Mouse (Mus musculus): ENCODE measurements around the gene Zfp992.
"Not testable (repeated sequence)": the region's sequence is repeated elsewhere in the genome, so short reads cannot be mapped to it uniquely, and the experiment has no call there.

Zfp992 gene

DNA sequence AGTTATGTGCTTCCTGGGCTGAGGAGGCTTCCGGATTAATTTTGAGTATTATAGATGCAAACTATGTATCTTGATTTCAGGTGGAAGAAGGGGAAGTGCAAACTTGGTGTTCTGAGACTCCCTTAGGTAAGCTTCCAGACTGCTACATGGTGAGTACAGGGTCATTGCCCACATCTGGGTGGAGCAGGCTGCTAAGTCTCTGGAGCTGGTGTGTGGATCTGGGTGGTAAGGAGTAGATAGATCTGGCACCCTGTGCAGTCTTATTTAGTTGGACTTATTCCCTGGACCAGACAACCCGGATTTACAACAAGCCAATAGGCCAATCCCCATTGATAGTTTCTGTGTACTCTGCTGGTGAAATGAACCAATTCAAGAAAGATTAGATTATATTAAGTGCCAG is at the start of gene Zfp992:
TSS of gene Zfp992 (plus strand) at position 74 of the 400 bp plus-strand sequence.
- in situ Hi-C loops (cut with MboI; ENCODE audit: low pct_unique_long_range_greater_than_20kb in 1 of 2, low sequenced_read_pairs in 2 of 2, unreplicated experiment in 1 of 2): not testable (repeated sequence)

DNA sequence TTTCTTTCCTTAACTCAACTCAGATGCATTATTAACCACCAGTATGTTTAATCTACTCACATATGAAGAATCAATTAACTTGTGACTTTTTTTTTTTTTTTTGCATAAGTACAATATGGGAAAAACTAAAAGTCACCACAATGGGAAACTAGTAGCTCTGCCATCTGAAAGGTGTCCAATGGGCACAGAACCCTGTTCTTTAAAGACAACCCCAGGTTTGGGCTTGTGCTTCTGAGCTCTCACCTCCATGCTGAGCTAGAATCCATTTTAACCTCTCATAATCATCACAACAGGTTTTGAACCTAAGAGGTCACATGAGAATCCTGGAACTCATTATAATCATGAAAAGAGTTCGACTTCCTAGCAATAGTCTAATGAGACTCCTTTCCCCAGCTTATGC is 19.4 kb upstream of the Zfp992 start:
- in situ Hi-C loops (cut with MboI; ENCODE audit: low pct_unique_long_range_greater_than_20kb in 1 of 2, low sequenced_read_pairs in 2 of 2, unreplicated experiment in 1 of 2): not testable (repeated sequence)

DNA sequence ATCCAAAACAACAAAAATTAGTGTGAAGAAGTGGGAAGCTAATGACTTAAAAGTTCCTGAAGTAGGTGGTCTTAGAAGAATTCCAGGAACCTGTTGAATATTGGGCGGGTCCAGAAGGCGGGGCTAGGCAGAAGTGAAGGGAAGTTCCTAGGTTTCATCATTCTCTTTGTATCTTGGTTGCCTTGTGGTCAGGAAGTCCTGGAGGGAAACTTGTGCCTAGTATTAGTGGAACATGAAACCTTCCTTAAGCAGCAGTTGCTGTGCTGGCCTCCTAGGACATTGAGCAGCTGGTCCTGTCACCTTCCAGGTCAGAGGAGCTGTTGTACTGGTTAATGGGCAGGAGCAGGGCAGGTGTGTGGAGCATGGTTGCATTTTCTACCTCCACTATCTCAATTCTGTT is 17.9 kb upstream of the Zfp992 start:
- in situ Hi-C loops (cut with MboI; ENCODE audit: low pct_unique_long_range_greater_than_20kb in 1 of 2, low sequenced_read_pairs in 2 of 2, unreplicated experiment in 1 of 2): not testable (repeated sequence)

DNA sequence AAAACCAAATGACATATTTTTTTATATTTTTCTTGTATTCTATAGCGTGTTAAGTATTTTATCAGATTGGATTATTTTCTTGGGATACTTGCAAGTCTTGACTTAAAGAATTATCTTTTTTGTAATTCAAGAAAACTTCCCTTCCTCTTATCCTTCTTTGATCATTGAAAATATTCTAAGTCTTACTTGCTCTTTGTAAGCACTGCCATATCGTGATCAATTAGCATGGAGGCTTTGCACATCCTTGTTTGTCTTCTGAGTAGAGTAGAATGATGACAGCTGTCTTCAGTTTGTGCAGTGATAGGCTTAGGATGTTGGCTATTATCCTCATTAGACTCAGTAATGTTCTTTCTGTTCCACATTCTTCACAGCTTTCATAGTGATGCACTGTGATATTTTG is 13.3 kb upstream of the Zfp992 start:
- in situ Hi-C loops (cut with MboI; ENCODE audit: low pct_unique_long_range_greater_than_20kb in 1 of 2, low sequenced_read_pairs in 2 of 2, unreplicated experiment in 1 of 2): not testable (repeated sequence)

DNA sequence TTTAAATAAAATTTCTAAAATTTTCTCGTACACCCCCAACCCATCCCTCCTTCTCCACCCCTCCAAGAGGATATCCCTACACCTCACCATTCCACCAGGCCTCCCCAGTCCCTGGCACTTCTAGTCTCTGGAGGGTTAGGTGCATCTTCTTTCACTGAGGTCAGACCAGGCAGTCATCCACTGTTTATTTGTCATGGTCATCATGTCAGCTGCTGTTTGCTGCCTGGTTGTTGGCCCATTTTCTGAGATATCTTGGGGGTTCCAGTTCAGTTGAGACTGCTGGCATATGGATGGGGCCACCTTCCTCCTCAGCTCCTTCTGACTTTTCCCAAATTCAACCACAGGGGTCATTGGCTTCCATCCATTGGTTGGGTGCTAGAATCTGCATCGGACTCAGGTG is 11.6 kb upstream of the Zfp992 start:
- in situ Hi-C loops (cut with MboI; ENCODE audit: low pct_unique_long_range_greater_than_20kb in 1 of 2, low sequenced_read_pairs in 2 of 2, unreplicated experiment in 1 of 2): not testable (repeated sequence)

GRCm38 (mm10) chr4:146444345-146444744 is 4.5 kb upstream of the Zfp992 start:
- in situ Hi-C loops (cut with MboI; ENCODE audit: low pct_unique_long_range_greater_than_20kb in 1 of 2, low sequenced_read_pairs in 2 of 2, unreplicated experiment in 1 of 2): not testable (repeated sequence)

- in situ Hi-C loops (cut with MboI; ENCODE audit: low pct_unique_long_range_greater_than_20kb in 1 of 2, low sequenced_read_pairs in 2 of 2, unreplicated experiment in 1 of 2): not testable (repeated sequence)
These were observed 3.7 kb upstream of the Zfp992 start for GRCm38 (mm10) chr4:146445121-146445520.

- in situ Hi-C loops (cut with MboI; ENCODE audit: low pct_unique_long_range_greater_than_20kb in 1 of 2, low sequenced_read_pairs in 2 of 2, unreplicated experiment in 1 of 2): not testable (repeated sequence)
These were observed 2.7 kb upstream of the Zfp992 start for GRCm38 (mm10) chr4:146446135-146446534.

- in situ Hi-C loops (cut with MboI; ENCODE audit: low pct_unique_long_range_greater_than_20kb in 1 of 2, low sequenced_read_pairs in 2 of 2, unreplicated experiment in 1 of 2): not testable (repeated sequence)
These were observed 1.8 kb upstream of the Zfp992 start for GRCm38 (mm10) chr4:146447016-146447415.

GRCm38 (mm10) chr4:146449711-146450110 is 888 bp downstream of the Zfp992 start:
- in situ Hi-C loops (cut with MboI; ENCODE audit: low pct_unique_long_range_greater_than_20kb in 1 of 2, low sequenced_read_pairs in 2 of 2, unreplicated experiment in 1 of 2): not testable (repeated sequence)

GRCm38 (mm10) chr4:146452576-146452975 is 3.8 kb downstream of the Zfp992 start:
- in situ Hi-C loops (cut with MboI; ENCODE audit: low pct_unique_long_range_greater_than_20kb in 1 of 2, low sequenced_read_pairs in 2 of 2, unreplicated experiment in 1 of 2): not testable (repeated sequence)

- in situ Hi-C loops (cut with MboI; ENCODE audit: low pct_unique_long_range_greater_than_20kb in 1 of 2, low sequenced_read_pairs in 2 of 2, unreplicated experiment in 1 of 2): not testable (repeated sequence)
These were observed 5.3 kb downstream of the Zfp992 start for GRCm38 (mm10) chr4:146454170-146454569.

GRCm38 (mm10) chr4:146454896-146455295 is 6.1 kb downstream of the Zfp992 start:
- in situ Hi-C loops (cut with MboI; ENCODE audit: low pct_unique_long_range_greater_than_20kb in 1 of 2, low sequenced_read_pairs in 2 of 2, unreplicated experiment in 1 of 2): no loop called here

DNA sequence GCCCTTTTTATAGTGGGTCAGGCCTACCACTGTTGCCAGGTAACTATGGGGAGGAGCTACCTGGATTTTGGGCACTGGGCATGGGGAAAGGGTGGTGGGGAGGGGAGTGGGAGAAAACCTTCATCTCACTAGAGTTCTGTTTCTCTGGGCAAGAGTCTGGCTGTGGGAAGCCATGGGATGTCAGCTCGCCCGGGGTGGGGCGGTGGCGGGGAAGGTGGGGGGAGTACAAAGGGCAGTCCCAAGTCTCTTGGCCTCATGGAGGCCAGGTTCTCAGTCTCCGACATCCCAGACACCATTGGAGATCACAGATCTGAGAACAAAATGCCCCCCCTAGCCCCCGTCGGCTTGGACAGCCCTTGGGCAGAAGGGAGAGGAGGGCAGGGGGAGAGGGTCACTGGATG is 6.5 kb downstream of the Zfp992 start:
- in situ Hi-C loops (cut with MboI; ENCODE audit: low pct_unique_long_range_greater_than_20kb in 1 of 2, low sequenced_read_pairs in 2 of 2, unreplicated experiment in 1 of 2): no loop called here

GRCm38 (mm10) chr4:146456061-146456726 is 7.4 kb downstream of the Zfp992 start:
- in situ Hi-C loops (cut with MboI; ENCODE audit: low pct_unique_long_range_greater_than_20kb in 1 of 2, low sequenced_read_pairs in 2 of 2, unreplicated experiment in 1 of 2): no loop called here

GRCm38 (mm10) chr4:146457126-146457525 is 8.3 kb downstream of the Zfp992 start:
- in situ Hi-C loops (cut with MboI; ENCODE audit: low pct_unique_long_range_greater_than_20kb in 1 of 2, low sequenced_read_pairs in 2 of 2, unreplicated experiment in 1 of 2): no loop called here

DNA sequence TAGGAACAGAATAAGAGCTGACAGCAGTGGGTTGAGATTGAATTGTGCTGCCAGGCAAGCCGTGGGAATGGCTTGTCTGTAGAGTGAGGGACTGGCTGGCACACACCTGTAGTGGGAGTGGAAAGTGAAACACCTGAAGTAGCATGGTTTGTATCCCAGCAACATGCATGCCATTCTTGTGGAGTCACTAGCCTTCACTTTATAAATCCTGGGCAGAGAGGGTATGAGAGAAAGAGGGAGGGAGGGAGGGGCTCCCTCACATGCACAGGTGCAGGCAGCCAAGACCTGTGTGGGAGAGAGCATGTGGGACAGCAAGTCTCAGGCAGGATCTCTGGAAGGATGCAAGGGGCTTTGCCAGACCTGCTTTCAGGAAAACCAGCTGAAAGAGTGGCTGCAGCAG is 8.9 kb downstream of the Zfp992 start:
- in situ Hi-C loops (cut with MboI; ENCODE audit: low pct_unique_long_range_greater_than_20kb in 1 of 2, low sequenced_read_pairs in 2 of 2, unreplicated experiment in 1 of 2): no loop called here

- in situ Hi-C loops (cut with MboI; ENCODE audit: low pct_unique_long_range_greater_than_20kb in 1 of 2, low sequenced_read_pairs in 2 of 2, unreplicated experiment in 1 of 2): not testable (repeated sequence)
These were observed 11.0 kb downstream of the Zfp992 start for GRCm38 (mm10) chr4:146459822-146460221.

GRCm38 (mm10) chr4:146460685-146461084 is 11.9 kb downstream of the Zfp992 start:
- in situ Hi-C loops (cut with MboI; ENCODE audit: low pct_unique_long_range_greater_than_20kb in 1 of 2, low sequenced_read_pairs in 2 of 2, unreplicated experiment in 1 of 2): not testable (repeated sequence)

DNA sequence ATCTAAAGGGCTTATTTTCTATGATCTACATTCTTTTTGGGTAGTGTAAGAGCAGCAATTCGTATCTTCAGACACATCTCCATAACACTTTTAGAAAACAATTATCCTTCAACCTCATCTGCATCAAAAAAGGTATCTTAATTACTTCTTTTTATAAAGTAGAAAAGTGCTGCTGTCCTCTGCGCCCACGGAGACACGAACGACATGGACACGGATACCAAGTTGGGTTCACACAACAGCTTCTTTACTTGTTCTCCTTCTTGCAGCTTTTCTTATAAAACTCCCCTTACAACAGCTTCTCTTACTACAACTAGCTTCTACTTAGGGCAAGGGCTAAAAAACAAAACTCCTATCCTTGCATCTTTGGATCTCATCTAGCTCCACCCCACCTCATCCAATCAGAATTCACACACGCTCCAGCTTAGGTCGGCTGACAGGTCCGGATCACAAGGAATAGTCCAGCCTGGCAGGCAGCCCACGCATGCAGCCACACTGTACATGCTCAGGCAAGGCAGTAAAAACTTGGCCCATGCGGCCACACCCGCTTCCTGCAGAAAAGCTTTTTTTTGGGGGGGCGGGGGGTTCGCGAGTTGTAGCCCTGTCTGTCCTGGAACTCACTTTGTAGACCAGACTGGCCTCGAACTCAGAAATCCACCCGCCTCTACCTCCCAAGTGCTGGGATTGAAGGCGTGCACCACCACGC is 15.0 kb downstream of the Zfp992 start:
- in situ Hi-C loops (cut with MboI; ENCODE audit: low pct_unique_long_range_greater_than_20kb in 1 of 2, low sequenced_read_pairs in 2 of 2, unreplicated experiment in 1 of 2): not testable (repeated sequence)
